8 mouse cellular contexts compared by ENCODE assay signal in the genomic region with DNA sequence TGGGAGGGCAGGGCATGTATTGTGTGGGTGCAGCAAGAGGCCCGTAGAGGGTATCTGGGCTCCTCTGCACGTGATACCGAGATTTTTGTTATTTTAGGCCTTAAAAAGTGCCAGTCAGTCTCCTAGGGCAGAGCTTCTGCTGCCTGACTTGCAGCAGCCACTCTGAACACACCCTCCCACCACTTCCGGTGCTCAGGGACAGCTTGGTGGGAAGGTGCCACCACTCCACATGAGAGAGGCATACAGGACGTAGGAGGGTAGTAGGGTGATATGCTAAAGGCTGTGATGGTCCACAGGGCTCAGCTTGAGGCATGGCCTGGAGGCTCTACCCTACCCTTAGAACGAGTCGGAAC. TPM values are rescaled to one million over a fixed set of nuclear protein-coding genes. Genes with fewer than 3 reads are reported as not detected.
DNase-seq lines count a peak whose midpoint lies in the region; ATAC-seq and TF ChIP-seq lines count a peak whose summit lies in the region.

No protein-coding gene starts in this region.

- H3ac ChIP-seq in myocyte (ENCODE audit: control insufficient read depth, insufficient read length) = no peak overlapping the region

- H3K36me3 ChIP-seq in heart, embryonic 13.5 days = peaks cover 2% of the 10 kb centered on the region; the same call in 1 of the 2 replicates
- H3K36me3 ChIP-seq in hindbrain, embryonic 10.5 days = 0 out of 2 replicates have a peak, but pooled peaks cover 12% of the 10 kb centered on the region
- no peaks in the 10 kb centered on the region for H3K36me3 ChIP-seq in liver, embryonic 13.5 days
- no peaks in the 10 kb centered on the region for H3K36me3 ChIP-seq in myocyte (ENCODE audit: control insufficient read depth, insufficient read depth)

- H3K4me2 ChIP-seq in heart, embryonic 13.5 days = peak overlapping the region; percentile 95
- H3K4me2 ChIP-seq in liver, embryonic 13.5 days = peak overlapping the region; percentile 87
- H3K4me2 ChIP-seq in myocyte (ENCODE audit: low read depth) = peak overlapping the region; percentile 80

- H3K9ac ChIP-seq in heart, embryonic 13.5 days = peak overlapping the region; percentile 86
- H3K9ac ChIP-seq in liver, embryonic 13.5 days = peak overlapping the region; percentile 66; the same call in 1 of the 2 replicates

- H3K27ac ChIP-seq in heart, embryonic 13.5 days (replicated peaks) = no peak overlapping the region
- no peak overlapping the region for H3K27ac ChIP-seq in brown adipose tissue, adult 24 weeks (replicated peaks; ENCODE audit: low read depth, low read length)
- peak overlapping the region; percentile 84 for H3K27ac ChIP-seq in hindbrain, embryonic 10.5 days
- no peak overlapping the region for H3K27ac ChIP-seq in liver, embryonic 13.5 days

- DNase-seq in heart, postnatal 36 days = no peak
- DNase-seq in hindbrain, embryonic 10.5 days (ENCODE audit: low spot score) = no peak
- no peak for DNase-seq in liver, embryonic 13.5 days
- DNase-seq in thymus, postnatal 4 days = peak; percentile 75
- no peak for DNase-seq in gastrocnemius, adult 18-20 months (ENCODE audit: low spot score)

- no peak for ATAC-seq in heart, embryonic 13.5 days (ENCODE audit: extremely low read depth, insufficient number of reproducible peaks, low FRiP score, low TSS enrichment)
- peak; percentile 18; the same call in 1 of the 2 replicates for ATAC-seq in liver, embryonic 13.5 days (ENCODE audit: low read depth)

- peaks cover 35% of the 10 kb centered on the region for H3K4me1 ChIP-seq in heart, embryonic 13.5 days
- no peaks in the 10 kb centered on the region for H3K4me1 ChIP-seq in brown adipose tissue, adult 24 weeks (ENCODE audit: control insufficient read depth, insufficient read depth, insufficient read length, low read length)
- peaks cover 44% of the 10 kb centered on the region for H3K4me1 ChIP-seq in hindbrain, embryonic 10.5 days (replicated peaks)
- H3K4me1 ChIP-seq in liver, embryonic 13.5 days (replicated peaks) = peaks cover 28% of the 10 kb centered on the region

- WGBS in heart, embryonic 13.5 days = 23% methylated on average over 7 of the region's 7 CpGs
- 26% methylated on average over 7 of the region's 7 CpGs for WGBS in hindbrain, embryonic 10.5 days
- 18% methylated on average over 7 of the region's 7 CpGs for WGBS in liver, embryonic 13.5 days (ENCODE audit: insufficient replicate concordance)

- H3K9me3 ChIP-seq in heart, embryonic 13.5 days = no peaks in the 10 kb centered on the region
- no peaks in the 10 kb centered on the region for H3K9me3 ChIP-seq in hindbrain, embryonic 10.5 days
- H3K9me3 ChIP-seq in liver, embryonic 13.5 days (replicated peaks) = no peaks in the 10 kb centered on the region

- peaks cover 15% of the 10 kb centered on the region; the same call in 1 of the 2 replicates for H3K27me3 ChIP-seq in heart, embryonic 13.5 days (replicated peaks)
- H3K27me3 ChIP-seq in hindbrain, embryonic 10.5 days (ENCODE audit: insufficient read depth, poor library complexity, severe bottlenecking) = peaks cover 19% of the 10 kb centered on the region
- H3K27me3 ChIP-seq in liver, embryonic 13.5 days = no peaks in the 10 kb centered on the region; the same call in 1 of the 2 replicates
- no peaks in the 10 kb centered on the region for H3K27me3 ChIP-seq in myocyte (ENCODE audit: control insufficient read depth, insufficient read depth, insufficient read length)

- TF ChIP-seq POLR2A in myocyte (IDR thresholded peaks at IDR 0.05; ENCODE audit: insufficient read length, low read depth) = no peak

- H3K4me3 ChIP-seq in heart, embryonic 13.5 days = peak overlapping the region; percentile 80
- H3K4me3 ChIP-seq in brown adipose tissue, adult 24 weeks (ENCODE audit: insufficient read depth, low read depth, low read length) = peak overlapping the region; percentile 84
- peak overlapping the region; percentile 75 for H3K4me3 ChIP-seq in hindbrain, embryonic 10.5 days
- H3K4me3 ChIP-seq in liver, embryonic 13.5 days (replicated peaks) = peak overlapping the region; percentile 64
- H3K4me3 ChIP-seq in myocyte = peak overlapping the region; percentile 16

- intact Hi-C loops in heart, postnatal 36 days (cut with DNase I) = loop anchor here (2.0 to 5.0 kb wide), 2 partner anchors 17 to 65 kb away; no protein-coding TSS in a partner anchor

- no peaks in the 10 kb centered on the region for H3K79me2 ChIP-seq in myocyte (ENCODE audit: control insufficient read depth, insufficient read depth)

TF ChIP-seq in myocyte, 11 proteins besides CTCF, POLR2A, EP300 and RAD21:
- TF ChIP-seq POLR2AphosphoS2 (IDR thresholded peaks at IDR 0.05; ENCODE audit: insufficient read length, low read depth) = peak; percentile 24
- TF ChIP-seq USF1 (IDR thresholded peaks at IDR 0.05; ENCODE audit: low read depth) = no peak

RNA-seq across cellular contexts. Expression of a gene that starts 40.6 kb away (rescaled TPM):
- polyA plus RNA-seq in heart, embryonic 13.5 days (2015; fragmentation: Nextera tagmentation; extraction: Ambion mirVana) = 43.7 and 44.2 TPM in 2 replicates
- total RNA-seq in heart, postnatal 36 days (2021) = 10 to 100 TPM; 41.8 to 45.3 TPM
- 40.5 and 48.7 TPM in 2 replicates for polyA plus RNA-seq in brown adipose tissue, adult 24 weeks (2012; ENCODE audit: insufficient read depth, insufficient read length, missing spikeins)
- polyA plus RNA-seq in hindbrain, embryonic 10.5 days (2016; fragmentation: Nextera tagmentation; extraction: Ambion mirVana) = 119 and 142 TPM in 2 replicates
- polyA plus RNA-seq in liver, embryonic 13.5 days (2015; fragmentation: Nextera tagmentation; extraction: Ambion mirVana) = 16.1 and 18.3 TPM in 2 replicates
- 37.7 TPM for polyA plus RNA-seq in myocyte (2012; fragmentation: generic; extraction: Trizol)
- 10 to 100 TPM; 23.9 to 31.3 TPM for total RNA-seq in gastrocnemius, adult 18-20 months (2021)

RNA-seq across cellular contexts. Expression of a gene that starts 47.5 kb away (rescaled TPM):
- 56.3 and 61.6 TPM in 2 replicates for polyA plus RNA-seq in heart, embryonic 13.5 days (2015; fragmentation: Nextera tagmentation; extraction: Ambion mirVana)
- total RNA-seq in heart, postnatal 36 days (2021) = 100 to 1,000 TPM; 102 to 117 TPM
- polyA plus RNA-seq in brown adipose tissue, adult 24 weeks (2012; ENCODE audit: insufficient read depth, insufficient read length, missing spikeins) = 52.5 and 62.4 TPM in 2 replicates
- 45.6 and 57.9 TPM in 2 replicates for polyA plus RNA-seq in hindbrain, embryonic 10.5 days (2016; fragmentation: Nextera tagmentation; extraction: Ambion mirVana)
- 9.7 and 11.5 TPM in 2 replicates for polyA plus RNA-seq in liver, embryonic 13.5 days (2015; fragmentation: Nextera tagmentation; extraction: Ambion mirVana)
- polyA plus RNA-seq in myocyte (2012; fragmentation: generic; extraction: Trizol) = 66.2 TPM
- total RNA-seq in gastrocnemius, adult 18-20 months (2021) = 10 to 100 TPM; 49.8 to 62.4 TPM

Comparison
In these comparisons a context has a peak if more than half of its experiments do, and no peak if none do; other contexts are left out.
1. H3K4me3 ChIP-seq: peak in every context shown above with its lines; median percentile 84 in brown adipose tissue, adult 24 weeks; 80 in heart, embryonic 13.5 days; 75 in hindbrain, embryonic 10.5 days; 64 in liver, embryonic 13.5 days; 16 in myocyte.